8 mouse cellular contexts compared by ENCODE assay signal in the genomic region with DNA sequence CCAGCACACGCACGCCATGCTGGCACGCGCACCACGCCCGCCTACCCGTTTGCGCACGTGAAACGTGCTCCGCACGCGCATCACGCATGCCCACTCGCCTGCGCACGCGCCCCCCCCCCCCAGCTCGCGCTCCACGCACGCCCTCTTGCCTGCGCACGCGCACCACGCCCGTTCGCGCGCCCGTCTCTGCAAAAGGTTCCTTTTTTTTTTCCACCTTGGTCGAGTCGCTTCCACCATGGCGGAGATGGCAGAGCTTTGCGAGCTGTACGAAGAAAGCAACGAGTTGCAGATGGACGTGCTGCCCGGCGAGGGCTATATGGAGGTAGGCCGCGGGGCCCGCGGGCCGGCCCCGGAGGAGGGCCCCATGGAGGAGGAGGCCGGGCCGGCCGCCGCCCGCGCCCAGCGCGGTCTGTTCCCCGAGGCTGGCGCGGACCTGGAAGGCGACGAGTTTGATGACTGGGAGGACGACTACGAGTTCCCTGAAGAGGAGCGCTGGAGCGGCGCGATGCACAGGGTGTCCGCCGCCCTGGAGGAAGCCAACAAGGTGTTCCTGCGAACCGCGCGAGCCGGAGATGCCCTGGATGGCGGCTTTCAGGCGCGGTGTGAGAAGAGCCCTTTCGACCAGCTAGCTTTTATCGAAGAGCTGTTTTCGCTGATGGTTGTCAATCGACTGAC. TPM values are rescaled to one million over a fixed set of nuclear protein-coding genes. Genes with fewer than 3 reads are reported as not detected.
DNase-seq lines count a peak whose midpoint lies in the region; ATAC-seq and TF ChIP-seq lines count a peak whose summit lies in the region.

Gene Eid1 (plus strand): TSS at position 139 of the 675 bp plus-strand sequence.

- peak within 1 kb of the TSS; percentile 85 for H3K4me2 ChIP-seq in heart, embryonic 12.5 days
- H3K4me2 ChIP-seq in kidney, postnatal 0 days (ENCODE audit: low read length) = peak within 1 kb of the TSS; percentile 84
- H3K4me2 ChIP-seq in liver, embryonic 12.5 days = peak within 1 kb of the TSS; percentile 92
- H3K4me2 ChIP-seq in stomach, embryonic 14.5 days (replicated peaks; ENCODE audit: low read depth, low read length) = peak within 1 kb of the TSS; percentile 50

- no peaks in the 10 kb centered on the region for H3K9me3 ChIP-seq in erythroblast, embryonic 14.5 days (ENCODE audit: control insufficient read depth, low read length)
- H3K9me3 ChIP-seq in heart, embryonic 12.5 days (replicated peaks) = 0 out of 2 replicates have a peak, but pooled peaks cover 3% of the 10 kb centered on the region
- no peaks in the 10 kb centered on the region for H3K9me3 ChIP-seq in kidney, postnatal 0 days (replicated peaks; ENCODE audit: low read length)
- H3K9me3 ChIP-seq in liver, embryonic 12.5 days (replicated peaks) = no peaks in the 10 kb centered on the region
- no peaks in the 10 kb centered on the region for H3K9me3 ChIP-seq in stomach, embryonic 14.5 days (ENCODE audit: control insufficient read depth, low read depth, low read length)

- under 1% methylated on average over 61 of the region's 79 CpGs for WGBS in heart, embryonic 12.5 days
- WGBS in kidney, postnatal 0 days = under 1% methylated on average over 69 of the region's 79 CpGs
- WGBS in liver, embryonic 12.5 days (ENCODE audit: insufficient replicate concordance) = under 1% methylated on average over 61 of the region's 79 CpGs
- under 1% methylated on average over 77 of the region's 79 CpGs for WGBS in stomach, embryonic 14.5 days

- DNase-seq in brain, embryonic 14.5 days (ENCODE audit: low read depth) = peak; percentile 98
- peak; percentile 78 for DNase-seq in kidney, postnatal 0 days (ENCODE audit: low spot score)
- DNase-seq in natural killer cell, adult 2 months (ENCODE audit: low spot score in 2 of 2) = peak; percentile 51 to 68

- no peaks in the 10 kb centered on the region for H3K36me3 ChIP-seq in C2C12 (ENCODE audit: control insufficient read depth, insufficient read depth)
- H3K36me3 ChIP-seq in erythroblast, embryonic 14.5 days (ENCODE audit: control insufficient read depth) = no peaks in the 10 kb centered on the region; the same call in 1 of the 2 replicates
- no peaks in the 10 kb centered on the region for H3K36me3 ChIP-seq in heart, embryonic 12.5 days
- no peaks in the 10 kb centered on the region for H3K36me3 ChIP-seq in kidney, postnatal 0 days (ENCODE audit: insufficient read depth, low read length)
- no peaks in the 10 kb centered on the region for H3K36me3 ChIP-seq in liver, embryonic 12.5 days
- no peaks in the 10 kb centered on the region for H3K36me3 ChIP-seq in stomach, embryonic 14.5 days (ENCODE audit: control insufficient read depth, insufficient read depth, low read length)

- H3K4me1 ChIP-seq in erythroblast, embryonic 14.5 days (ENCODE audit: control insufficient read depth) = peaks cover 47% of the 10 kb centered on the region
- peaks cover 8% of the 10 kb centered on the region for H3K4me1 ChIP-seq in heart, embryonic 12.5 days (replicated peaks)
- H3K4me1 ChIP-seq in kidney, postnatal 0 days (replicated peaks; ENCODE audit: insufficient read depth, low read length) = no peaks in the 10 kb centered on the region
- H3K4me1 ChIP-seq in liver, embryonic 12.5 days = peaks cover 32% of the 10 kb centered on the region
- no peaks in the 10 kb centered on the region; the same call in 1 of the 2 replicates for H3K4me1 ChIP-seq in stomach, embryonic 14.5 days (ENCODE audit: control insufficient read depth, insufficient read depth, low read length)

- peak within 1 kb of the TSS; percentile 48 for H3K4me3 ChIP-seq in C2C12 (ENCODE audit: insufficient read depth, poor library complexity, severe bottlenecking)
- peak within 1 kb of the TSS; percentile 89 for H3K4me3 ChIP-seq in erythroblast, embryonic 14.5 days (replicated peaks)
- H3K4me3 ChIP-seq in heart, embryonic 12.5 days = peak within 1 kb of the TSS; percentile 86
- H3K4me3 ChIP-seq in kidney, postnatal 0 days (replicated peaks; ENCODE audit: low read depth, low read length) = peak within 1 kb of the TSS; percentile 86
- H3K4me3 ChIP-seq in liver, embryonic 12.5 days = peak within 1 kb of the TSS; percentile 81
- H3K4me3 ChIP-seq in stomach, embryonic 14.5 days (ENCODE audit: low read depth, low read length) = peak within 1 kb of the TSS; percentile 90

- TF ChIP-seq CTCF in C2C12 (IDR thresholded peaks at IDR 0.05; ENCODE audit: control insufficient read depth, insufficient read depth, insufficient read length) = no peak
- TF ChIP-seq CTCF in brain, embryonic 14.5 days (IDR thresholded peaks at IDR 0.05; ENCODE audit: borderline replicate concordance, extremely low read depth, insufficient read depth, insufficient read length) = no peak
- no peak for TF ChIP-seq CTCF in kidney, postnatal 0 days (IDR thresholded peaks at IDR 0.05; ENCODE audit: low read depth)

- TF ChIP-seq POLR2A in brain, embryonic 14.5 days (IDR thresholded peaks at IDR 0.05; ENCODE audit: borderline replicate concordance, extremely low read depth, insufficient read depth, insufficient read length, poor library complexity, severe bottlenecking) = peak; percentile 49

- H3K27ac ChIP-seq in heart, embryonic 12.5 days (ENCODE audit: poor library complexity, severe bottlenecking) = peak within 1 kb of the TSS; percentile 90
- H3K27ac ChIP-seq in kidney, postnatal 0 days = peak within 1 kb of the TSS; percentile 77
- peak within 1 kb of the TSS; percentile 91 for H3K27ac ChIP-seq in liver, embryonic 12.5 days
- H3K27ac ChIP-seq in stomach, embryonic 14.5 days (ENCODE audit: low read length) = peak within 1 kb of the TSS; percentile 90

- H3K79me3 ChIP-seq in C2C12 (ENCODE audit: low read depth) = peaks cover 13% of the 10 kb centered on the region

- H3K9ac ChIP-seq in heart, embryonic 12.5 days = peak within 1 kb of the TSS; percentile 74
- peak within 1 kb of the TSS; percentile 89 for H3K9ac ChIP-seq in kidney, postnatal 0 days (ENCODE audit: low read depth, low read length)
- peak within 1 kb of the TSS; percentile 85 for H3K9ac ChIP-seq in liver, embryonic 12.5 days
- H3K9ac ChIP-seq in stomach, embryonic 14.5 days (replicated peaks; ENCODE audit: low read depth, low read length) = peak within 1 kb of the TSS; percentile 88

- H3K27me3 ChIP-seq in C2C12 (ENCODE audit: control insufficient read depth, insufficient read depth, insufficient read length) = no peaks in the 10 kb centered on the region
- H3K27me3 ChIP-seq in erythroblast, embryonic 14.5 days (ENCODE audit: control insufficient read depth) = peaks cover 3% of the 10 kb centered on the region
- H3K27me3 ChIP-seq in heart, embryonic 12.5 days (replicated peaks) = no peaks in the 10 kb centered on the region
- no peaks in the 10 kb centered on the region for H3K27me3 ChIP-seq in kidney, postnatal 0 days (ENCODE audit: insufficient read depth, low read length)
- no peaks in the 10 kb centered on the region for H3K27me3 ChIP-seq in liver, embryonic 12.5 days (replicated peaks)
- no peaks in the 10 kb centered on the region for H3K27me3 ChIP-seq in stomach, embryonic 14.5 days (ENCODE audit: control insufficient read depth, insufficient read depth, low read length)

- ATAC-seq in heart, embryonic 12.5 days (ENCODE audit: insufficient number of reproducible peaks, low FRiP score) = peak; percentile 88
- ATAC-seq in kidney, postnatal 0 days (replicated peaks; ENCODE audit: low FRiP score, low read depth) = peak; percentile 91
- ATAC-seq in liver, embryonic 12.5 days = peak; percentile 92
- peak; percentile 88 for ATAC-seq in stomach, embryonic 14.5 days (ENCODE audit: insufficient number of reproducible peaks, insufficient read depth, low FRiP score, low read depth)

- peaks cover 26% of the 10 kb centered on the region for H3K79me2 ChIP-seq in C2C12 (ENCODE audit: control insufficient read depth, insufficient read depth)

- H3ac ChIP-seq in C2C12 (ENCODE audit: control insufficient read depth, insufficient read length, low read depth) = peak within 1 kb of the TSS; percentile 99

TF ChIP-seq in C2C12, 6 proteins besides CTCF, POLR2A, EP300 and RAD21:
- TF ChIP-seq USF1 (IDR thresholded peaks at IDR 0.05; ENCODE audit: low read depth) (no peak), MAX (IDR thresholded peaks at IDR 0.05) (peak; percentile 80)

RNA-seq across cellular contexts. Expression of gene Eid1, which starts in this region (rescaled TPM):
- polyA plus RNA-seq in C2C12 (2012; fragmentation: generic; extraction: Trizol) = 16.5 TPM
- polyA plus RNA-seq in brain, embryonic 14.5 days (2012; rRNA removed) = 244 and 326 TPM in 2 replicates
- polyA plus RNA-seq in erythroblast, embryonic 14.5 days (2012) = 4.5 TPM in 2 replicates
- polyA plus RNA-seq in heart, embryonic 12.5 days (2016; fragmentation: Nextera tagmentation; extraction: Ambion mirVana) = 216 and 224 TPM in 2 replicates
- 106 and 120 TPM in 2 replicates for polyA plus RNA-seq in kidney, postnatal 0 days (2015; fragmentation: Nextera tagmentation; extraction: Ambion mirVana)
- 59.9 and 61.6 TPM in 2 replicates for polyA plus RNA-seq in liver, embryonic 12.5 days (2016; fragmentation: Nextera tagmentation; extraction: Ambion mirVana)
- polyA plus RNA-seq in stomach, embryonic 14.5 days (2014; fragmentation: Nextera tagmentation; extraction: Ambion mirVana) = 196 and 208 TPM in 2 replicates

Comparison
In these comparisons a context has a peak if more than half of its experiments do, and no peak if none do; other contexts are left out.
1. Peak in every context shown above with its lines: DNase-seq, ATAC-seq, H3K4me3 ChIP-seq and H3K27ac ChIP-seq.